Mouse (Mus musculus): ENCODE measurements around the gene Vill. TPM values are rescaled to one million over a fixed set of nuclear protein-coding genes. Genes with fewer than 3 reads are reported as not detected.

The Vill gene
- polyA plus RNA-seq, 1 experiment from 2014 or later = 2.8 TPM

GRCm38 (mm10) chr9:119070173-119070825 is 17.7 kb downstream of the Vill start:
- ATAC-seq = no peak
- WGBS = 86% methylated on average over 13 of the region's 13 CpGs
- H3K9ac ChIP-seq (replicated peaks; ENCODE audit: low read depth, low read length) = no peak overlapping the region
- H3K36me3 ChIP-seq (ENCODE audit: control insufficient read depth, insufficient read depth) = no peaks in the 10 kb centered on the region
- no peak overlapping the region for H3K4me3 ChIP-seq (replicated peaks; ENCODE audit: low read length)
- no peak overlapping the region for H3K4me2 ChIP-seq (ENCODE audit: low read length)
- H3K4me1 ChIP-seq (replicated peaks; ENCODE audit: control insufficient read depth, insufficient read depth, low read length) = no peaks in the 10 kb centered on the region
- no peak overlapping the region for H3K27ac ChIP-seq (ENCODE audit: low read length)
- no peaks in the 10 kb centered on the region for H3K9me3 ChIP-seq (ENCODE audit: control insufficient read depth, low read length)
- H3K27me3 ChIP-seq (replicated peaks; ENCODE audit: control insufficient read depth, insufficient read depth, low read length) = no peaks in the 10 kb centered on the region

- H3K9me3 ChIP-seq (ENCODE audit: control insufficient read depth, low read length) = no peaks in the 10 kb centered on the region
- no peak overlapping the region for H3K27ac ChIP-seq (ENCODE audit: low read length)
- no peaks in the 10 kb centered on the region for H3K36me3 ChIP-seq (ENCODE audit: control insufficient read depth, insufficient read depth)
- WGBS = 84% methylated on average over 9 of the region's 9 CpGs
- no peaks in the 10 kb centered on the region for H3K4me1 ChIP-seq (replicated peaks; ENCODE audit: control insufficient read depth, insufficient read depth, low read length)
- H3K27me3 ChIP-seq (replicated peaks; ENCODE audit: control insufficient read depth, insufficient read depth, low read length) = no peaks in the 10 kb centered on the region
- H3K9ac ChIP-seq (replicated peaks; ENCODE audit: low read depth, low read length) = no peak overlapping the region
- no peak for ATAC-seq
- no peak overlapping the region for H3K4me3 ChIP-seq (replicated peaks; ENCODE audit: low read length)
- H3K4me2 ChIP-seq (ENCODE audit: low read length) = no peak overlapping the region
Measured at GRCm38 (mm10) chr9:119071786-119072185, 19.2 kb downstream of the Vill start.

DNA sequence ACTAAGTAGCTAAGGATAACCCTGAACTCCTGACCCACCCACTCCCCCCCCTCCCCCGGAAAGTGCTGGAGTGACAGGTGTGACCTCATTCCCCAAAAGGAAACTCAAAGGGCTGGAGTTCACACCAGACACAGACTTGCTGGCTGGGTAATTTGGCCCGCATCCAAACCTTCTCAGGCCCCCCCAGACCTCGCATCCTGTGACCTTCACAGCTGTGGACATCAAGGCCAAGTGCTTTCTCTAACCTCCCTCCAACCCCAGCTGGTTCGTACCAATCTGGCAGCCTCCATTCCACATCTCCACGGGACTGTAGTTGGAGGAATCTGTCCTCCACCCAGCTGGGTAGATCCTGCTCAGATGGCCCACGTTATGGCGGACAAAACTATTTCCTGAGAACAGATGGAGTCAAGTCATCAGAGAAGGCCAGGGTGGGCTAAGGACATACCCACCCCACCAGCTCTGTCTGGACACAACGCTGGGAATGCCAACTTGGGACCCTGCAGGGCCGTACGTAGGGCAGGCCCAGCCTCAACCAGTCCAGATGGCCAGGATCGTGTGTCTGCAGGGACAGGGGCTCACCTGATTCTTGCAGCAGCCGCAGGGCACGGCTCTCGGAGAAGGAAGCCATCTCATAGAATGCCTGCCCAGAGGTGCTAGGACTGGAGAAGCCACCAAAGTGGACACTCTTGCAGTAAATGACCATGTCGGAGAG is 20.8 kb downstream of the Vill start:
- Histone ChIP-seq H3K9ac (replicated peaks; ENCODE audit: low read depth, low read length) (no peak overlapping the region), H3K27ac (ENCODE audit: low read length) (no peak overlapping the region), H3K9me3 (ENCODE audit: control insufficient read depth, low read length) (no peaks in the 10 kb centered on the region), H3K27me3 (replicated peaks; ENCODE audit: control insufficient read depth, insufficient read depth, low read length) (no peaks in the 10 kb centered on the region), H3K4me3 (replicated peaks; ENCODE audit: low read length) (no peak overlapping the region), H3K4me1 (replicated peaks; ENCODE audit: control insufficient read depth, insufficient read depth, low read length) (no peaks in the 10 kb centered on the region), H3K36me3 (ENCODE audit: control insufficient read depth, insufficient read depth) (no peaks in the 10 kb centered on the region), H3K4me2 (ENCODE audit: low read length) (no peak overlapping the region)
- ATAC-seq = no peak
- 83% methylated on average over 15 of the region's 15 CpGs for WGBS

DNA sequence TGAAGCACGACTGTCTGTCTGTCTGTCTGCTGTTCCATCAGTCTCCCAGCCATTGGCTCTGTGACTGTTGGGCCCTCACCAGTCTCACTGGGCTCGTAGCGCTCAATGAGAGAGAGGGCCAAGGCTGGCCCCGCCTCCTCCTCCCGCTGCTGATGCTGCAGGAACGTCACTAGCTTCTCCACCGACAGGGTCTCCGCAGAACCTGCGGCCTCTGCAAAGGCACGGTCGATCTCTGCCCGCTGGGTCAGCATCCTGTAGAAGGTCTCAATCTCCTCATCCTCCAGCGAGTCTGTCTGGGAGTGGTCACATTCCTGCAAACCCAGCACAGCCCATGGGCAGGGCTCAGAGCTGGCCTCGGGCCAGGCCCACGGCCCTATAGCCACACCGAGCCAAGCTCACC is 23.1 kb downstream of the Vill start:
- Histone ChIP-seq H3K4me2 (ENCODE audit: low read length) (no peak overlapping the region), H3K27me3 (replicated peaks; ENCODE audit: control insufficient read depth, insufficient read depth, low read length) (no peaks in the 10 kb centered on the region), H3K9ac (replicated peaks; ENCODE audit: low read depth, low read length) (no peak overlapping the region), H3K4me3 (replicated peaks; ENCODE audit: low read length) (no peak overlapping the region), H3K27ac (ENCODE audit: low read length) (no peak overlapping the region), H3K36me3 (ENCODE audit: control insufficient read depth, insufficient read depth) (no peaks in the 10 kb centered on the region), H3K4me1 (replicated peaks; ENCODE audit: control insufficient read depth, insufficient read depth, low read length) (no peaks in the 10 kb centered on the region), H3K9me3 (ENCODE audit: control insufficient read depth, low read length) (no peaks in the 10 kb centered on the region)
- WGBS = 74% methylated on average over 16 of the region's 16 CpGs
- ATAC-seq = no peak

GRCm38 (mm10) chr9:119080040-119080675 is 27.6 kb downstream of the Vill start:
- WGBS = 88% methylated on average over 5 of the region's 5 CpGs
- no peaks in the 10 kb centered on the region for H3K27me3 ChIP-seq (replicated peaks; ENCODE audit: control insufficient read depth, insufficient read depth, low read length)
- no peak overlapping the region for H3K27ac ChIP-seq (ENCODE audit: low read length)

GRCm38 (mm10) chr9:119082039-119082438 is 29.5 kb downstream of the Vill start:
- H3K9ac ChIP-seq (replicated peaks; ENCODE audit: low read depth, low read length) = peak overlapping the region; percentile 35; the same call in 1 of the 2 replicates
- H3K36me3 ChIP-seq (ENCODE audit: control insufficient read depth, insufficient read depth) = no peaks in the 10 kb centered on the region
- 6% methylated on average over 8 of the region's 8 CpGs for WGBS

More at GRCm38 (mm10) chr9:119080040-119080675, 27.6 kb downstream of the Vill start:
- Histone ChIP-seq H3K9ac (replicated peaks; ENCODE audit: low read depth, low read length) (no peak overlapping the region), H3K4me2 (ENCODE audit: low read length) (no peak overlapping the region), H3K4me1 (replicated peaks; ENCODE audit: control insufficient read depth, insufficient read depth, low read length) (peaks cover 8% of the 10 kb centered on the region), H3K36me3 (ENCODE audit: control insufficient read depth, insufficient read depth) (no peaks in the 10 kb centered on the region), H3K4me3 (replicated peaks; ENCODE audit: low read length) (no peak overlapping the region), H3K9me3 (ENCODE audit: control insufficient read depth, low read length) (no peaks in the 10 kb centered on the region)
- ATAC-seq = no peak

DNA sequence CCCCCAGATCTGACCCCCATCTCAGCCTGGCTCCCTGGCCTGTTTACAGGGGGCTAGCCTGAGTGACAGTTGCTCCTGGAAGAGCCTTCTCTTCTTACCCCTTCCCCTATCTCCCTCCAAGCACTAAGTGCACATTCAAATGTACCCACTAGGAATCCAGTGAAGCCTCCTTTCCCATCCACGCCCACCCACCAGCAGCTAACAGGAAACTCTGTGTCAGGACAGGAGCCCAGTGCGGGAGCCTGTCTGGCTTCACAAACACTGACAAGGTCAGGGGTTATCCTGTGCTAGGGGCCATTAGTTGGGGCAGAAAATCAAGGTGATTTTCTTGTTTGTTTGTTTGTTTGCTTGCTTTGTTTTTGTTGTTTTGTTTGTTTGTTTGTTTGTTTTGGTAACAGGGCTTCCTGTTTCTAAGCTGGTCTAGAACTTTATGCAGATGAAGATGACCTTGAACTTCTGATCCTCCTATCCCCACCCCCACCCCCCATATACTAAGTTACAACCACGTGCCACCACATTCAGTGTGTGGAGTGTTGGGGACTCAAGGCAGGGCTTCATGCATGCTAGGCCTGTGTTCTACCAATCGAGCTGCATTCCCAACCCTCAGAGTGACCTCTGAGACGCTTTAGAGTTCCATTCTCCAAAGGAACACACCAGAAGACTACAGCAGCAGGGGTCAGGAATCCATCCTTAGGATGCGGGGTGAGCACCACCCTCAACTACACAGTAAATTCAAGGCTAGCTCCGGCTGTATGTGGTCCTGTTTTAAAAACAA is 30.3 kb downstream of the Vill start:
- no peak for ATAC-seq
- peaks cover 11% of the 10 kb centered on the region for H3K4me1 ChIP-seq (replicated peaks; ENCODE audit: control insufficient read depth, insufficient read depth, low read length)
- no peaks in the 10 kb centered on the region for H3K27me3 ChIP-seq (replicated peaks; ENCODE audit: control insufficient read depth, insufficient read depth, low read length)
- no peaks in the 10 kb centered on the region for H3K9me3 ChIP-seq (ENCODE audit: control insufficient read depth, low read length)
- H3K27ac ChIP-seq (ENCODE audit: low read length) = no peak overlapping the region
- no peak overlapping the region for H3K4me2 ChIP-seq (ENCODE audit: low read length)
- 67% methylated on average over 7 of the region's 7 CpGs for WGBS
- H3K9ac ChIP-seq (replicated peaks; ENCODE audit: low read depth, low read length) = no peak overlapping the region; the same call in 1 of the 2 replicates
- no peaks in the 10 kb centered on the region for H3K36me3 ChIP-seq (ENCODE audit: control insufficient read depth, insufficient read depth)
- H3K4me3 ChIP-seq (replicated peaks; ENCODE audit: low read length) = no peak overlapping the region

More at GRCm38 (mm10) chr9:119082039-119082438, 29.5 kb downstream of the Vill start:
- Histone ChIP-seq H3K9me3 (ENCODE audit: control insufficient read depth, low read length) (no peaks in the 10 kb centered on the region), H3K4me1 (replicated peaks; ENCODE audit: control insufficient read depth, insufficient read depth, low read length) (peaks cover 10% of the 10 kb centered on the region), H3K27me3 (replicated peaks; ENCODE audit: control insufficient read depth, insufficient read depth, low read length) (no peaks in the 10 kb centered on the region), H3K27ac (ENCODE audit: low read length) (peak overlapping the region; percentile 19; the same call in 1 of the 2 replicates), H3K4me3 (replicated peaks; ENCODE audit: low read length) (no peak overlapping the region), H3K4me2 (ENCODE audit: low read length) (no peak overlapping the region)
- peak; percentile 74 for ATAC-seq

GRCm38 (mm10) chr9:119083966-119084365 is 31.4 kb downstream of the Vill start:
- H3K9ac ChIP-seq (replicated peaks; ENCODE audit: low read depth, low read length) = no peak overlapping the region
- no peaks in the 10 kb centered on the region for H3K36me3 ChIP-seq (ENCODE audit: control insufficient read depth, insufficient read depth)
- 0 out of 2 replicates have a peak, but pooled peaks cover 2% of the 10 kb centered on the region for H3K27me3 ChIP-seq (replicated peaks; ENCODE audit: control insufficient read depth, insufficient read depth, low read length)
- no peak overlapping the region for H3K4me2 ChIP-seq (ENCODE audit: low read length)
- no peak for ATAC-seq
- H3K27ac ChIP-seq (ENCODE audit: low read length) = no peak overlapping the region
- H3K4me3 ChIP-seq (replicated peaks; ENCODE audit: low read length) = no peak overlapping the region
- H3K9me3 ChIP-seq (ENCODE audit: control insufficient read depth, low read length) = no peaks in the 10 kb centered on the region
- H3K4me1 ChIP-seq (replicated peaks; ENCODE audit: control insufficient read depth, insufficient read depth, low read length) = peaks cover 20% of the 10 kb centered on the region
- WGBS = 88% methylated on average over 10 of the region's 10 CpGs

DNA sequence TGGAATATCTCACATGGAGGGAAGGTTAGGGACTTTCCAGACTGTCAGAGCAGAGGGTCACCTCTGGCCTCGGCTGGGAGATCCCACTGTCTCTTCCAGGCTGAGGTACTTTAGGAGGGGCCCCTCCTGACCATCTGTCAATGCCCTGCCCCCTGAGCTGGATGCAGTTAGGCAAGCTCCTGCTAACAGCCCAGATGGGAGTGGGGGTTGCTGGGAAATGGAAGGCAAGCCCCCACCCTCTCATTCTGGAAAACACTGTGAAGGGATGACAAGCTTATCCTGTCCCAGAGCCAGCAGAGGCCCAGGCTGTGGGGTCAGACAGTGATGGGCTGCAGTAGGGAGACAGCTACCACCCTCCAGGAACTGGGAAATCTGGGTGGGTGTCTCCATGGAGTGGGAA is 33.9 kb downstream of the Vill start:
- no peak overlapping the region for H3K4me2 ChIP-seq (ENCODE audit: low read length)
- no peak overlapping the region for H3K4me3 ChIP-seq (replicated peaks; ENCODE audit: low read length)
- H3K36me3 ChIP-seq (ENCODE audit: control insufficient read depth, insufficient read depth) = no peaks in the 10 kb centered on the region
- no peak overlapping the region for H3K27ac ChIP-seq (ENCODE audit: low read length)
- H3K4me1 ChIP-seq (replicated peaks; ENCODE audit: control insufficient read depth, insufficient read depth, low read length) = peaks cover 25% of the 10 kb centered on the region
- no peak overlapping the region for H3K9ac ChIP-seq (replicated peaks; ENCODE audit: low read depth, low read length)
- WGBS = 60% methylated on average over 1 of the region's 1 CpGs
- H3K9me3 ChIP-seq (ENCODE audit: control insufficient read depth, low read length) = no peaks in the 10 kb centered on the region
- ATAC-seq = no peak
- H3K27me3 ChIP-seq (replicated peaks; ENCODE audit: control insufficient read depth, insufficient read depth, low read length) = 0 out of 2 replicates have a peak, but pooled peaks cover 2% of the 10 kb centered on the region
